Mouse (Mus musculus) hindlimb bud, embryonic 11.5 days (tissue): ENCODE measurements around the gene Lif.

Experiments used
- DNase-seq: peaks from one replicate; pipeline ENCODE4 v3.0.0-alpha.2; 2012; ENCODE audit warnings: low read depth, low spot score; ENCODE audit errors: extremely low spot score

Lif gene

DNA sequence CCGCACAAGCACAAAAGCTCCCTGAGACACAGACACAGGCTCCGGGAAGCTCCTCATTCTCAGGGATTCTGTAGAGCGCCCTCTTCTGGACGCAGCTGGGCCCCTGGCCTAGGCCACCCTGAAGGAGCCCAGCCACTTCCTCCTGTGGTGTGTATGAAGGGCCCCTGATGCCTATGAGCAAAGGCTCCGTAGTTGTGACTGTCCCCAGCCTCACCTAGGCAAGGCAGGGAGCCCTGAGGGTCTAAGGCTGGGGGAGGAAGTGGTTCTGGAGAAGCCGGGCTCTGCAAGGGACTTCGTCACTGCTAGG is 3.8 kb downstream of the Lif start:
- no peak for DNase-seq

DNA sequence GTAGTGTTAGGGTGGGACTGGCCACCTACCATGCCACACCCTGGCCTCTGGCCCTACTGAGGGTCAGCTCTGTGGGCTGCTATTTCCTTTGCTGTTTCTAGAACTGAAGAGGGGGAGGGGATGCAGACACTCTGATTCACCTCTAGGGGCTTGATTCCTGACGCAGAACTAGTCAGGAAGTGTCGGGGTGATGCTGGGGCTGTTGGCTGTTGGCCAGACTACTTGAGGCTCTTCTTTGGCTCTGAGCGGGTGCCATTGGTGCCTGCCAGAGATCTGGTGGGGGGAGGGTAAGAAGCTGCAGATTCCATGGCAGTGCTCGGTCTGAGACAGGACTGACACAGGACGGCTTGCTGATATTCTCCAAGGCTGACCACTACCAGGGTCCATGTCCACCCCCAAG is 4.6 kb downstream of the Lif start:
- DNase-seq: no peak

DNA sequence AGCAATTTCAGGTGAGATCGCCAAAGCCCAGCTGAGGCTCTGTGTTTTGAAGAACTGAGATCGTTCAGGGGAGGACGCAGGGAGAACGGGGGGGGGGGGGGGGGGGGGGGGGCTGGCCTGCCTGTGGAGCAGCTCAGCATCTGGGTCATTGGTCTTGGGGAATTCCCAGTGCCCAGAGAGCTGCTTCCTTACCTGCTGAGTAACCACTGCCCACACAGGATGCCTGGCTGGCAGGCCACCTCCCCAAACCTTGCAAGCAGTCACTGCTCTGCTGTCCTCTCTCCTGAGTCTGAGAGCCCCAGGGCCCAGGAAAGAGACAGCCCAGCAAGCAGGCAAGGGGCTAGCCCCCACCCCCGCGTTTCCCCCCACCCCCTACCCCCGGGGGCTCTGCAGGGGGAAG is 5.5 kb downstream of the Lif start:
- DNase-seq: no peak

DNA sequence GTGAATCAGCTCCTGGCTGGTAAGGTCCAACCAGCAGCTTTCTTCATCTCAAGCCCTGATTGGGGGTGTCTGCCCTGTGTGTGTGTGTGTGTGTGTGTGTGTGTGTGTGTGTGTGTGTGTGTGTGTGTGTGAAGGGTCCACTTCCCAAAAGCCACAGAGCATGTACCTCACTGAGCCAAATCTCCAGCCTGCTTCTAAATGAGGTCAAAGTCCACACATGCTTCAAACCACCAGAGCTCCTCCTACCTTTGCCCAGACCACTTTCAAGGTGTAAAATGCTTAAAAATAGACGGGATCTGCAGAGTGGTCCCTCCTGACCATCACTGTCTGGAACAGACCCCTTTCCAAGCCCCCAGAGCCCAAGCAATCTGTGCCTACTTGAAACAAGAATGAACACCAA is 5.9 kb downstream of the Lif start:
- no peak for DNase-seq

DNA sequence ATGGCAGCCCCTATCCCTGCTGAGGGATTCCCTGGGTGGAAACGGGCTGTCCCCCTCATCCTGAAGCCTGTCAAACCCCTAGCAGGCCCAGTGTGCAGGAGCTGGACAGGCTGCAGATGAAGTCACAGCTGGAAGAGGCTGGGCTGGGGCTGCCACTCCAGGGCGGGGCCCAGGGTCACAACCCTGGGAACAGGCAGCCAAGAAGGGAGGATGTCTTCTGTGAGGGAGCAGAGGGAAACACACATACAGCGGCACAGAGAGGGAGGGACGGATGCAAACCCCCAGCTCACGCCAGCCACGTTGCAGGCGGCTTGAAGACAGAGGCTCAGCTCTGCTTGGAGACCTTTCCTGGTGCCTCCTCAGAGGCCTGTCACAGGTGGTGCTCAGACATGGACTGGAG is 6.7 kb downstream of the Lif start:
- DNase-seq: no peak

DNA sequence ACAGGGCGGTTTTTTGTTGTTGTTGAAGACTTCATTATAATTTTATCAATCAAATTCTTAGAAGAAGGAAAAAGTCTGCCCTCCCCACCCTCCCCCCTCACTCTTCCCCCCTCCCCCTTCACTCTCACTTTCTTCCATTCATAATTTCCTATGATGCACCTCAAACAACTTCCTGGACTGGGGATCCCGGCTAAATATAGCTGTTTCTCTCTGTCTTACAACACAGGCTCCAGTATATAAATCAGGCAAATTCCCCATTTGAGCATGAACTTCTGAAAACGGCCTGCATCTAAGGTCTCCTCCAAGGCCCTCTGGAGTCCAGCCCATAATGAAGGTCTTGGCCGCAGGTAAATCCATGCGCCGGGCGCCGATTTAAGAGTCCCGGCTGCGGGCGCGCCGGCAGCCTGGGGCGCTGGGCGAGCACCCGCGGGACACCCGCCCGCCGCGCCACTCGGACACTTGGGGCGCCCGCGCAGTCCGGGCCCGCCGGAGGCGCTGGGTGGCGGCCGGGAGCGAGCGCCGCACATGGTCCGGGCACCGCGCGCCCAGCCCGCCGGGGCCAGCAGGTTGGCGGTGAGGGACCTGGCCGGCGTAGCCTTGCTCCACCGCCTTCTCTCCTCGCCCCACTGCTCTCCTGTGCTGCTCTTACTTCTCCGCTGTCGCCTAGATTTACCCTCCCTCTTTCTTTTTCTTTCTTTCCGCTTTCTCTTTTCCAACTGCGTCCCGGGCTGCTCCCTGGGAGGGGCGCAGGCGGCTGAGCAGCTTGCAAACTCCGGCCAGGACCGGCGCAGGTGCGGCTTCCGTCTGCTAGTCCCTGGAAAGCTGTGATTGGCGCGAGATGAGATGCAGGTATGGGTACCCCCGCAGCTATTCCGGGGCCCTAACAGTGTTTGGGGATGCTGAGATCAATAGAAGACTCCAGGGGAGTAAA is 9.2 kb downstream of the Lif start:
- no peak for DNase-seq

DNA sequence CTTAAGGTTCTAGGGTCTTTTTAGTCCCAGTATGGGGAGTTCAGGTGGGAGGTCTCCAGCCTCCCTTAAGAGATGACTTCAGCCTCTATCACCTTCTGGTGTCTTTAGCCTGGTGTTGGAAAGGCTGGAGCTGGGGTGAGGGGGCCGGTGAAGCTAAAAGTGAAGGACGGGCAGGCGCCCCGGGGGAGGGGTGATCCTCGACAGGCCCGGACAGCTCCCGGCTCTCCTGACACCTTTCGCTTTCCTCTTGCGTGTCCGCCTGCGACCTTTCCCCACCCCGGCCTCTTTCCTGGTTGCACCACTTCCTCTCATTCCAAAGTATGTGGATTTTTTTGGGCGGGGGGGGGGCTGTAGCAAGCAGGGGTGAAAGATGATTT is 9.8 kb downstream of the Lif start:
- no peak for DNase-seq

DNA sequence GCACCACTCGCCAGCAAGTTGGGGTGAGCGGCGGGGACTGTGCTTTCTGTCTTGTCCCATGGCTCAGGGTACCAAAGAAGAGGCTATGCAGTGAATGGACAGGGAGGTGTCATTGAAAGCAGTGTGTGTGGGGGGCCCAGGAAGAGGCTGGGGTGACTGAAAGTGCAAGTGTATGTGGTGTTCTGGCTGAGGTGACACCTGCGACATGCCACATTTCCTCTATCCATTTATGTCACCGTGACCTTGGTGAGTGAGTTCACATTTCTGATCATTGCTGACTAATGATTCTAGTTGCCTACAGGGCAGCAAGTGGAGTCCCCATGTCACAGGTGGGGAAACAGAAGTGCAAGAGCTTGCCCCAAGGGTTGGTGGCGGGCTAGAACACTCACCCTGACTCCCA is 11.1 kb downstream of the Lif start:
- no peak for DNase-seq

DNA sequence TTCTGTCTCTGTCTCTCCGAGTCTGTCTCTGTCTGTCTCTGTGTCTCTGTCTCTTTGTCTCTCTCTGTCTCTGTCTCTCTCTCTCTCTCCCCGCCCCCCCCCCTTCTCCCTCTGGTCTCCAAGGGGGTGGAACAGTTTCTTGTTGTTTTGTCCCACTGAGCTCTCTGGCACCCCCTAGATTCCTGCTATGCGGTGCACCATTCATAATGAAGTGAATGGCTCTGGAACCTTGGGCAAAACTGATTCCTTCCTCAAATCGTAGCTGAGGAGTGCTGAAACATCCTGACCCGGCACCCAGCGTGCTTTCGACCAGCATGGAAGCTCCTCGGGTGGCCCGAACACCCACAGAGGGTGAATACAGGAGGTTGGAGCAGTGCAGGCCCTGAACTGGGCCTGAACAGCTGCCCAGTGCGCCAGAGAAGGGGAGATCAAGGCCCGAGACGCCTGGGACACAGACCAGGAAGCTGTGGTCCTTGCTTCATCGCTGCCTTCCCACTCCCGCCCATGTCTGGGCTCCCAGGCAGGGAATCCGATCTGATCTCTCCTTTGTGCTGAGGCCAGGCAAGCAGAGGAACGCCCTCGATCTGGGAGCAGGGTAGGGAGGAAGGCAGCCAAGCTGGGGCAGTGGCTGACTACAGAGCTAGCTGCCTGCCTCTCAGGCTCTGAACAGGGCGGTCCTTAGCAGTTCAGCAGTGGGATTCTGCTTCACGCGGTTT is 13.5 kb downstream of the Lif start:
- no peak for DNase-seq

DNA sequence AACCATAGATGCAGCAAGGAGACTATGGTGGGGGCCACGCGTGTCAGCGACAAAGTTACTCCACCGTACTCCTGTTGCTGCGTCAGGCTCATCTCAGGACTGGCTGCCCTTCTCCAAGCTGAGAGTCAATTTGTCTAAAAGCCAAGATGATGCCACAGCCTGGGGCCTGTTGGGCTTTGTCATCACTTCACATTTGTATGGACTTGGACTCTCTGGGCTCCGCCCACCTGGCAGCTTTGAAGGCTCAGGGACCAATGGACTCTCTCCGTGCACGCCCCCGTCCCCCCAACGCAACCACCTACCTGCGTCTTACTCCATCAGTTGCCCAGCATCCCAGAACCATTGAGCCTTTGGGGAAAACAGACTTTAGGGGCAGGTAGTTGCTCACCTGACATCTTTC is 14.2 kb downstream of the Lif start:
- DNase-seq: no peak

DNA sequence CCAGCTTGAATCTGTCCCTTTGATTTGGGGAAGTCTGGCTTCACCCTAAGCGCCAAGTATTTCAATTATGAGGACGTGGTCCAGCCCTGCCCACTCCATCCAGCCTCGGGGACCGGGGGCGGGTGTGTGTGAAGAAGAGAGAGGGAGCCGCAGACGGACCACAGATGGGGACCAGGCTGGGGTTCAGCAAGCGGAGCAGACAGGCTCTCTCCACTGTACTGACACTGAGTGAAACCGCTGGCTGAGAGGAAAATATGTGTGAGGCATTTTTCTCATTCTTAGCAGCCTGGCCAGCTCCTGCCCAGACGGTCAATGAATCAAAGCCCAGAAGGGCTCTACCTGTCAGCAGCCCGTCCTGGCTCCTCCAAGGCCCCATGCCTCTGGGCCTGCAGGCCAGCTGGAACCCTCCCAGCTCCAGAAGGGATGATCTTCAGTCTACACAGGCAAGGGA is 19.1 kb downstream of the Lif start:
- DNase-seq: no peak

DNA sequence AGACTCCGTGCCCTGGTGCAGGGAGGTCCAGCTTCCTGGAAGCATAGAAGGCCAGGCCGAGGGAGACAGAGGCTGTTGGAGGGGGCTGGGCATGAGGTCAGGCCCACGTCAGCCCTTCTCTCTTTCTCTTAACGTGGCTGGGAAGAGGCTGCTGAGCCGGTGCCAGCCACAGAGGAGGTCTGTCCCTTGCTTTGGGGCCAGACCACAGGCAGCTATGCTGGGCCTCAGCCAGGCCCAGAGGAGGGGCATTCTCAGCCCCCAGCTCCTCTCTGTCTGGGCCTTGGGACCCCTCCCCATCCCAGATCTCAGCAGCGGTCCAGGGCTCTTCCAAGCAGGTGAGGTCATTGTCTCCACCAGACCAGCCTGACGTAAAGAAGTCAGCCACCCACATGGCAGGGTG is 22.6 kb downstream of the Lif start:
- DNase-seq: no peak

DNA sequence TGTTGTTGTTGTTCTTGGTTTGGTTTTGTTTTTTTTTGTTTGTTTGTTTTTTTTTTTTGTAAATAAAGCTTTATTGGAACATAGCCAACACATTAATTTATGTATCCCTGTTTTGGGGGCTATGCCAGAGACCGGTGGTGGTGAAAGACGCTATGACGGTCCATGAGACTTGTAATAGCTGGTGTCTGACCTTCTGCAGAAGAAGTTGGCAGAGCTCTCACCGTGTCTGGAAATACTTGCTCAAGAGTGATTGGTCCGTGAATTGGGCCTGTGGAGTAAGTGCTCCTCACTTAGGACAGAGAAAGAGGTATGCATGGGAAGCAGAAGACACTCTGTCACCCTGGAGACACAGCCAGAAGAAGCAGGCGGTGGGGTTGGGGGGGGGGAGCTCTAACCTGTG is 24.5 kb downstream of the Lif start:
- no peak for DNase-seq

DNA sequence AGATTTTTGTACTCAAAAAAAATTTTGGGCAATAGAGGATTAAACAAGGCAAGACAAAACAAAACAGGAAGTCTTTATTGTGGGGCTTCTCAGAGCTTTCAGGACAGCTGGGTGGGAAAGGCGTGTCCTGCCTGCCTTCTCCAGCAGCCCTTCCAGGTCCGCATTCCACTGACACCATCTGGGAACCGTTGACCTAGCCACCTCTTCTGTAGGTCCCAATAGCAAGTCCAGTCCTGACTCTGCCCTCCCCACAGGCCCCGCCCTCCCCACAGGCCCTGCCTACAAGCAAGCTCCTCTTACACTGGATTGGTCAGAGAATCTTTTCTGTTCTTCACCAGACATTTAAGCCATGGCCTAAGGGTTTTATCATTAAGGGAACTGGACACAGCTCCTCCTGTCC is 26.3 kb downstream of the Lif start:
- peak; percentile 49 for DNase-seq

DNA sequence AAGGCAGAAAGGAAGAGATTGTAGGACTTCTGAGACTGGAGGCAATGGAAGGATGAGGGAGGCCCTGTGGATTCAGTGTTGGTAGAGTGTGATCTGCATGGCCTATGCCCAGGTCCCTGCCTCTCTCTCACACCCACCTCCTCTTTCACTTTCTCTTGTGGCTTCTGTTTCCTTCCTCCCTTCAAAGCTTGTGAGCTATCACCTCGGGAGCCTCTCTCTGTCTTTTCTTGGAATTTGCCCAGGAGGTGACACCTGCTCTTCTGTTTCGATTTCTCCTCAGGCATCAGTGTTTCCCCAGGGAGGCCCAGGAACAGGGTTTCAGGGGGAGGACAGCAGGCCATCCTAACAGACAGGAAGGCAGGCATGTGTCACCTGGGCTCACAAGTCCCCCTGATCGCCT is 31.9 kb downstream of the Lif start:
- DNase-seq: no peak

DNA sequence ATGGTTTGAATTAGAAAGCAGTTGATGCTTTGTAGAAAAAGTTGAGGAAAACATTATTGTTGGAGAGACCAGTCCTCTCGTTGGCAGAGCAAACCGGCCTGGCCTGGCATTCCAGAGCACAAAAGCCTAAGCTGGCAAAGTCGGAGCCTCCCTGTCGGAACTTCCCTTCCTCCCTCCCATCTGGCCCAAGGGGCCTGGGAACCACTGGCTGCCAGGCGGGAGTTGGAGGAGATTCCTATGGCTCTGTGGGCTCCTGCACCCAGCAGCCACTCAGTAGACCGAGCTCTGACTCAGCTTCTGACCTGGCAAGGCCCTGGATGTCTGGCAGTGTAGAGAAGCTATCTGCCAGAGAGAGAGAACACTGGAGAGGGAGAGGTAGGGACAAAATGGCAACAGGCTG is 34.3 kb downstream of the Lif start:
- DNase-seq: no peak

DNA sequence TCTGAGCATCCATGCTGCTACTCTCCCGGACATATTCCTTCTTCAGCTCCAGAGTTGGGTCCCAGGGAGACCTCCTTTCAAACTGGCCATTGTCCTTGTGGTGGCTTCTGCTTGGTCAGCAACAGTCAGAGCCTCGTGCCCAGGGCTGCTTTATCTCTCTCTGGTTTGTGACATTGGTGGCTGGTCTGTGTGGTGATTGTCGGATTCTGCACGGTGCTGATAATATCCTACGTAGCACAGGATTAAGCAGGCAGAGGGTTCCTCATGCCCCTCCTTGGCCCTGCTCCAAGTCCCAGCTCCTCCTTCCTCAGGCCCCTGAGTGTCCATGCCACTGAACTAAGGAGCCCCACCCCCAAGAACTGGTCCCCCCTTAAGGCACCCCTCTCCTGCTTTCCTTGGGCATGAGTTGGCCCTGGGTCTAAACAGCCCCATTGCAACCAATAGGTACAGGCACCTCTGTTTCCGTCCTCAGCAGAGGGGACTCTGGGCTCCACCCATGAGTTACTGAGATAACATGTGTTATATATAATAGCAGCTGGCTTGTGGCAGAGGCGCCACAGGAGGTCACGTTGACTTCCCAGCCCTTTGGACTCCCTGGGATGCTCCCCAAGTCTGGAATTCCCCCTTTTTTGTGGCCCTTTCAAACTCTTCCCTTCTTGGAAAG is 35.0 kb downstream of the Lif start:
- no peak for DNase-seq

DNA sequence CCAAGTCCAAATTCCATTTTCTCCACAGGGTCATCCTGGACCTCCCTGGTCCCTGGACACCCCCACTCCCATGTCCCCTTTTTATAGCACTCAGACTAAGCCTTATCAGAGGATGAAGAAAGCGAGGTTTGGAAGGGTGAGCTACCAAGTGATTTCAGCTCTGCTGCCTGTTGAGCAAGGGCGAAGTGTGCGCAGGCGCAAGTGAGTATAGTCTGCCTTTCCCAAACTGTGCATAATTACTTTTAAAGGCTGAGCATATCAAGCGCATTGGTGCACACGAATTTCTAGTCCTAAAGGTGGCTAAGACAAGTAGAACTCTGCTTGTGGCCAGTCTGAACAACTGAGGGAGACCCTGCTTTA is 35.5 kb downstream of the Lif start:
- no peak for DNase-seq

DNA sequence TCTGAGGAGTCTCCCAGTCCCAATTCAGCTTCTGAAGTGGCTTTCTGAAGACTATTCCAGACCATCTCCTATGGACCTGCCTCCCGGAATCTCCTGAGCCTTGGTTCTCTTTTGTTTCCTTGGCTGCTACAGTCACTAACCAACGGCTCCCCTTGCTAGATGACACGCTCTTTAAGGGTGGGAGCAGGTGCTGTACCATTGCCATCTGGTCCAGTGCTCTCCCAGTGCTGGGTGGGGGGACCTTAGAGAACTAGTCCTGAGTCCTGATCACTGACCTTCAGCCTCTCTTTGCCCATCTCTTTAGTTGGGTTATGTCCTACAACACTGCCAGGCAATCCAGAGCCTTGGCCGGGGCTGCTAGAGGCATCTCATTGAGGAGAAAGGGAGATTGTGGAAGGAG is 36.1 kb downstream of the Lif start:
- DNase-seq: no peak

DNA sequence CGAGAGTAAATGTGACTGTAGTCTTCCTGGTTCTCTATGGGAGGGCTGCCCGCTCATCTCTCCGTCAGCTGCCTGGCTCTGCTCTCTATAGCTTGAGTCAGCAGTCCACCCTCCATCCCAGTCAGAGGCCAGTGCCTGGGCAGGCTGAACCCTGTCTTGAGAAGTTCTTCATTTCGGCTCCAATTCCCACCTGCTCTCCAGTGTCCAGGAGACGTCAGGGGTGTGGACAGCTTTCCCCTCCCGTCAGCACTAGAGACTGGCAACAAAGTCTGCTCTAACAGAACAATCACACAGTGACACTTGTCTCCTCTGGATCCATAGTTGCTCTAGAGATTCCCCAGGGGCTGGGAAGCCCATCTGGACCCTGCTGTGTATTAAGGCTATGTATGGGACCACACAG is 36.7 kb downstream of the Lif start:
- DNase-seq: no peak

DNA sequence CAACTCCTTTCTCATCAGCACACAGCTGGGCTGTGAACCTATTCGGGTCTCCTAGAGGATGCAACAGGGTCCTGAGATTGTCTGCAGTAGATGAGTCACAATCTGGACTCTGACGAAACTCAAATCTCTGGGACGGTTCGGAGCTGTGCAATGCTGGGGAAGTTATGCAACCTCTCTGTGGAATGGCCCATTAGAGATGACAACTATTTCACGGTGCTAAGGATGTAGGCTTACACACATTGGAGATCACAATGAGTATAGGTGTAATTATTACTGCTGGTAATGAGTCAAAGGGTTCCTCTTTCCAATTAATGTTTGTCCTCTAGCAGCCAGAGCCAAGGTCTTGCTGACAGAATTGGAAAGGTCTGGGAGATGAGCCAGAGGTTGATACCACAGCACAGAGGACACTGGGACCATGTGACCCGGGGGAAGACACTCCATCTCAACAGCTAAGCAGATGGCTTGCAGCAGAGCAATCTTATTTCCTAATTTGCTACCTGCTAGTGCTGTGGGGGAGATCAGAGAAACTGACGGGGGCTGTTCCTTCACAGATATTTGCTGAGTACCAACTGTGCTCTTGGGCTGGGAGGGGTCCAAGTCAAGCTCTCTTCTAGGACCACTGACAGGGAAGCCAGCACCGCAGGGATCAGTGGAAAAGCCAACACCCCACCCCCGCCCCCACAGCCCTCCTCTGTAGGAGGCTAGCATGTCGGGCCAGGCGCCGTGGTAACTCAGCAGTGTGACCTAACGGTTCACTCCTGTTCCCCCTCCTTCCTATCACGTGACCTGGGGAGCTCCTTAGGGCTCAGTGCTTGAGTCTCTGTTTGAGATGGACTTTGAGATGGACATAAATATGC is 37.4 kb downstream of the Lif start:
- no peak for DNase-seq
